Comparison of ENCODE assay signal across 15 mouse cellular contexts in the genomic region with DNA sequence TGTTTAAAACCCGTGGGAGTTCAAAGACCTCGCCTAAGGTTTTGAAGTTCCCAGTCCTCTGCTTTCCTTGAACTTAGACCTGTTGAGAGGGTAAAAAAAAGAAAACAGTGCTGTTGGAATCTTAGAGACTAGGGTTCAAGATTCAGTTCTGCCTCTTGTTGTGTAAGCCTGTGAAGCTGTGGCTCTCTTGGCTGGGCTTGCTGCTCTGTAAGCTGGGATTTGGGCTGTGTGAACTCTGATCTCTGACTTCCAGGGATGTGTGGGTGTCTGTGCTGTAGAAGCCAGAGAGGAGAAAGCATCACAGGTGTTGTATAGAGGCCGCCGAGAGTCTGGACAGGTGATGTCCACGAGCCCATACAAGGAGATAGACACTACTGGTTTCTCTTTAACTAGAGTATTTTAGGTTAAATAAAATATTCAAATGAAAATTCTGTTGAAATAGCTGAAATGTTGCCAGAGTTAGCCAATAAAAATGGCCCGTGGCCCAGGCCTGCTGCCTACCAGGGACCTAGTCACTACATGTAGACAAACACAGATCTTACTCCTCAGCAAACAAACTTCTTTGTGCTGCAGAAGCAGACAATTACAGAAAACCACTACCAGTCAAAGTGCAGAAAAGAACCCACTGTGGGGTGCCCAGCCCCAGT.
DNase-seq lines count a peak whose midpoint lies in the region; ATAC-seq and TF ChIP-seq lines count a peak whose summit lies in the region.
"Had no signal": no experiment of that assay in that cellular context is flagged by ENCODE, and none has a peak within 500 bp of the region (broad histone marks: within the 10 kb centered on the region; RNA-seq: fewer than 3 reads in every experiment).

No protein-coding gene starts in this region.

- H3K4me3 ChIP-seq in gastrocnemius, adult 2 months: no peak overlapping the region
- no peak overlapping the region for H3K4me3 ChIP-seq in liver, adult 2 months (ENCODE audit: insufficient read depth, low read depth, low read length)
- H3K4me3 ChIP-seq in liver, embryonic 12.5 days: no peak overlapping the region
- H3K4me3 ChIP-seq in stomach, embryonic 15.5 days (replicated peaks): no peak overlapping the region
- H3K4me3 ChIP-seq: embryonic facial prominence, embryonic 15.5 days; neural tube, embryonic 13.5 days had no signal

- no peak overlapping the region for H3K9ac ChIP-seq in liver, adult 2 months (ENCODE audit: low read depth, low read length)
- H3K9ac ChIP-seq in liver, embryonic 12.5 days: no peak overlapping the region
- H3K9ac ChIP-seq in stomach, embryonic 15.5 days: no peak overlapping the region
- H3K9ac ChIP-seq: embryonic facial prominence, embryonic 15.5 days; neural tube, embryonic 13.5 days had no signal

- no peaks in the 10 kb centered on the region for H3K9me3 ChIP-seq in liver, embryonic 12.5 days (replicated peaks)
- no peaks in the 10 kb centered on the region for H3K9me3 ChIP-seq in stomach, embryonic 15.5 days
- H3K9me3 ChIP-seq: embryonic facial prominence, embryonic 15.5 days; neural tube, embryonic 13.5 days had no signal

- ATAC-seq in liver, embryonic 12.5 days: no peak
- no peak for ATAC-seq in stomach, embryonic 15.5 days (ENCODE audit: insufficient read depth, low FRiP score, low read depth)
- ATAC-seq: inflammation-experienced regulatory T-cells, adult 6 months had no signal

- peak; percentile 34 for DNase-seq in gastrocnemius, adult 2 months
- DNase-seq in gastrocnemius, postnatal 4 days (ENCODE audit: low spot score in 2 of 2): no peak
- DNase-seq in liver, adult 2 months (ENCODE audit: extremely low read depth, low read depth, low spot score): peak; percentile 97
- peak; percentile 18 to 49 for DNase-seq in heart, postnatal 36 days
- no peak for DNase-seq in left cerebral cortex, adult 9 months (ENCODE audit: low spot score in 2 of 2)
- DNase-seq in natural killer cell, adult 2 months (ENCODE audit: low spot score in 2 of 2): no peak
- DNase-seq: cerebellum, adult 9-11 months; layer of hippocampus, postnatal 36 days; midbrain, embryonic 14.5 days had no signal

- H3K79me2 ChIP-seq in liver, adult 2 months (ENCODE audit: control insufficient read depth, insufficient read depth, low read length): no peaks in the 10 kb centered on the region

- H3K36me3 ChIP-seq in liver, adult 2 months (ENCODE audit: control insufficient read depth, insufficient read depth, low read length): no peaks in the 10 kb centered on the region
- H3K36me3 ChIP-seq in liver, embryonic 12.5 days: no peaks in the 10 kb centered on the region
- H3K36me3 ChIP-seq in stomach, embryonic 15.5 days: no peaks in the 10 kb centered on the region
- H3K36me3 ChIP-seq: embryonic facial prominence, embryonic 15.5 days; neural tube, embryonic 13.5 days had no signal

- no peak overlapping the region for H3K4me2 ChIP-seq in liver, embryonic 12.5 days
- H3K4me2 ChIP-seq in stomach, embryonic 15.5 days: no peak overlapping the region
- H3K4me2 ChIP-seq: embryonic facial prominence, embryonic 15.5 days; liver, embryonic 11.5 days; neural tube, embryonic 13.5 days had no signal

- peaks cover 11% of the 10 kb centered on the region for H3K4me1 ChIP-seq in liver, adult 2 months (ENCODE audit: control insufficient read depth, insufficient read depth, low read length)
- 0 out of 2 replicates have a peak, but pooled peaks cover 9% of the 10 kb centered on the region for H3K4me1 ChIP-seq in liver, embryonic 12.5 days
- H3K4me1 ChIP-seq in stomach, embryonic 15.5 days: peaks cover 5% of the 10 kb centered on the region; the same call in 1 of the 2 replicates

- no peak for TF ChIP-seq POLR2A in liver, adult 2 months (IDR thresholded peaks at IDR 0.05; ENCODE audit: extremely low read depth, insufficient read depth, low read length)

- intact Hi-C loops in gastrocnemius, adult 2 months (cut with DNase I): no loop called here
- intact Hi-C loops in heart, postnatal 36 days (cut with DNase I): no loop called here

- H3K27me3 ChIP-seq in liver, adult 2 months (ENCODE audit: control insufficient read depth, insufficient read depth, low read length): no peaks in the 10 kb centered on the region
- peaks cover 13% of the 10 kb centered on the region; the same call in 1 of the 2 replicates for H3K27me3 ChIP-seq in liver, embryonic 12.5 days (replicated peaks)
- H3K27me3 ChIP-seq in stomach, embryonic 15.5 days (replicated peaks): no peaks in the 10 kb centered on the region
- H3K27me3 ChIP-seq: embryonic facial prominence, embryonic 15.5 days; neural tube, embryonic 13.5 days had no signal

- WGBS in liver, adult 2 months: 17% methylated on average over 6 of the region's 6 CpGs
- 59% methylated on average over 6 of the region's 6 CpGs for WGBS in liver, embryonic 12.5 days (ENCODE audit: insufficient replicate concordance)
- 58% methylated on average over 6 of the region's 6 CpGs for WGBS in stomach, embryonic 15.5 days

- H3K27ac ChIP-seq in gastrocnemius, adult 2 months: no peak overlapping the region
- H3K27ac ChIP-seq in liver, adult 2 months (replicated peaks; ENCODE audit: insufficient read depth, low read depth, low read length): peak overlapping the region; percentile 57
- H3K27ac ChIP-seq in liver, embryonic 12.5 days: no peak overlapping the region
- peak overlapping the region; percentile 40; the same call in 1 of the 2 replicates for H3K27ac ChIP-seq in stomach, embryonic 15.5 days
- H3K27ac ChIP-seq: embryonic facial prominence, embryonic 15.5 days; neural tube, embryonic 13.5 days had no signal

- TF ChIP-seq CTCF in gastrocnemius, adult 2 months (IDR thresholded peaks at IDR 0.05): no peak
- no peak for TF ChIP-seq CTCF in liver, adult 2 months (IDR thresholded peaks at IDR 0.05; ENCODE audit: low read depth, low read length)

Comparison
In these comparisons a context has a peak if more than half of its experiments do, and no peak if none do; other contexts are left out.
1. DNase-seq: peak in gastrocnemius, adult 2 months (single experiment), liver, adult 2 months (single experiment) and heart, postnatal 36 days (2 of 2); none in gastrocnemius, postnatal 4 days (0 of 2), left cerebral cortex, adult 9 months (0 of 2) and natural killer cell, adult 2 months (0 of 2).
2. H3K27ac ChIP-seq: peak in liver, adult 2 months (single experiment) and stomach, embryonic 15.5 days (single experiment); none in gastrocnemius, adult 2 months (single experiment) and liver, embryonic 12.5 days (single experiment).